Mouse (Mus musculus) liver, embryonic 14.5 days (tissue): ENCODE results near the gene Gm44502. TPM values are rescaled to one million over a fixed set of nuclear protein-coding genes. Genes with fewer than 3 reads are reported as not detected.

Source experiments
- ATAC-seq: fragments of 200-750 bp; cut with Nextera tagmentation; 2 replicates; pipeline ENCODE4 v1.8.0; 2017; ENCODE audit warnings: moderate number of reproducible peaks, mild to moderate bottlenecking, moderate library complexity; ENCODE audit not compliant: insufficient read depth
- DNase-seq, 3 experiments: peaks; one replicate each; pipeline ENCODE4 v3.0.0-alpha.2; 2012 to 2013; ENCODE audit warnings: low read depth in 3 of 3, low spot score in 3 of 3
- H3K27ac ChIP-seq: fragments of 300-500 bp; sonication (generic); 2 replicates; pipeline ENCODE4 v1.5.1; 2014; ENCODE audit warnings: moderate library complexity, mild to moderate bottlenecking, control low read depth, inconsistent platforms
- H3K27me3 ChIP-seq: fragments of 300-500 bp; sonication (generic); 2 replicates; pipeline ENCODE4 v1.6.1; 2014; ENCODE audit warnings: mild to moderate bottlenecking, low read length, moderate library complexity; ENCODE audit not compliant: control insufficient read depth, insufficient read depth
- H3K36me3 ChIP-seq: fragments of 300-500 bp; sonication (generic); replicated peaks from 2 replicates; pipeline ENCODE4 v1.6.1; 2014; ENCODE audit warnings: low read depth; ENCODE audit not compliant: control insufficient read depth, insufficient read depth
- H3K4me1 ChIP-seq, 2 experiments: fragments of 200-500 bp in 1 of 2; fragments of 300-500 bp in 1 of 2; sonication (generic) in 1 of 2; replicated peaks; 2 replicates each; pipeline ENCODE4 v1.6.1; 2012 to 2014; ENCODE audit warnings: antibody characterized with exemption in 1 of 2, inconsistent platforms in 1 of 2, low read length in 1 of 2; ENCODE audit not compliant: control insufficient read depth in 2 of 2, insufficient read depth in 2 of 2
- H3K4me2 ChIP-seq: fragments of 300-500 bp; sonication (generic); 2 replicates; pipeline ENCODE4 v1.6.1; 2014; ENCODE audit warnings: low read depth, mild to moderate bottlenecking, control low read depth, moderate library complexity
- H3K4me3 ChIP-seq, 2 experiments: fragments of 200-500 bp in 1 of 2; fragments of 300-500 bp in 1 of 2; sonication (generic) in 1 of 2; 2 replicates each; pipeline ENCODE4 v1.5.1; 2012 to 2014; ENCODE audit warnings: low read depth in 2 of 2, low read length in 2 of 2, mild to moderate bottlenecking in 2 of 2, control low read depth in 1 of 2, inconsistent platforms in 1 of 2, moderate library complexity in 1 of 2; ENCODE audit not compliant: insufficient read depth in 1 of 2
- H3K9ac ChIP-seq: fragments of 300-500 bp; sonication (generic); replicated peaks from 2 replicates; pipeline ENCODE4 v1.6.1; 2014; ENCODE audit warnings: mild to moderate bottlenecking, control low read depth, moderate library complexity
- H3K9me3 ChIP-seq: fragments of 300-500 bp; sonication (generic); 2 replicates; pipeline ENCODE4 v1.6.1; 2016; ENCODE audit warnings: low read length, mixed read lengths; ENCODE audit not compliant: control insufficient read depth
- CTCF ChIP-seq: IDR thresholded peaks from 2 replicates; pipeline ENCODE4 v1.5.1; 2016; ENCODE audit warnings: antibody characterized with exemption, low read depth, control low read depth
- EP300 ChIP-seq: IDR thresholded peaks from 2 replicates; pipeline ENCODE4 v1.6.1; 2016; ENCODE audit warnings: antibody characterized with exemption, low read depth
- WGBS: fragments of 180-500 bp; shearing (Covaris S2); extraction: QIAGEN DNeasy Blood & Tissue Kit; methylation state at CpG from one replicate; pipeline ENCODE4 v1.1.7; 2014; ENCODE audit not compliant: insufficient replicate concordance; 5-methylcytosine and 5-hydroxymethylcytosine counted together
- polyA plus RNA-seq, 2 experiments: library from polyadenylated mRNA; depleted of rRNA in 1 of 2; stranded (reverse) in 1 of 2; unstranded in 1 of 2; fragments of >200 nt; fragmentation: Nextera tagmentation in 1 of 2; extraction: Ambion mirVana in 1 of 2; gene quantifications; 2 replicates each; pipeline versions ENCODE4 v1.2.1 to v1.2.3; 2012 to 2014

The Gm44502 gene
- polyA plus RNA-seq, 2 experiments: 0.14 to 0.19 TPM

DNA sequence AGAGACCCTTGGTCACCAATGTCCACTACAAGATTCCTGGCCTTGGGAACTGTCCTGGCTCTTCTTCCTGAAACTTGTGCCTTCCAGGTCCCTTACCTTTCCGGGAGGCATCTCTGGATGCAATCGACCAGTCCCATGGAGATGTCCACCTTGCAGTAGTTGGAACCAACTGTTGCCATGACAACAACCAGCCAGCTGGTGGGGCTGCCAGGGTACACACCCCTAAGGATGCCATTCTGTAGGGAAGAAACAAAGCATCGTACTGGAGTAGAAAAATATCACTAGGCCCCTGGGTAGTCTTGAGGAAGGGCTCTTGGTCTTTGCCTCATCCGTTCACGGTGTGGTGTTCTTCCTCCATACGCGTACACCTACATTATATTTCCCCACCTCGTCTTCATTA is 4.9 kb downstream of the Gm44502 start:
- H3K36me3 ChIP-seq: no peaks in the 10 kb centered on the region; the same call in 1 of the 2 replicates
- no peak overlapping the region for H3K27ac ChIP-seq
- ATAC-seq: no peak
- no peak overlapping the region for H3K4me2 ChIP-seq
- DNase-seq: no peak
- no peaks in the 10 kb centered on the region for H3K27me3 ChIP-seq
- 74% methylated on average over 8 of the region's 8 CpGs for WGBS
- no peak overlapping the region for H3K9ac ChIP-seq
- no peak for TF ChIP-seq CTCF
- no peak for TF ChIP-seq EP300
- no peak overlapping the region for H3K4me3 ChIP-seq
- no peaks in the 10 kb centered on the region for H3K9me3 ChIP-seq
- H3K4me1 ChIP-seq: peaks cover 3 to 7% of the 10 kb centered on the region in 2 experiments; a peak in 2 of 4 replicates

DNA sequence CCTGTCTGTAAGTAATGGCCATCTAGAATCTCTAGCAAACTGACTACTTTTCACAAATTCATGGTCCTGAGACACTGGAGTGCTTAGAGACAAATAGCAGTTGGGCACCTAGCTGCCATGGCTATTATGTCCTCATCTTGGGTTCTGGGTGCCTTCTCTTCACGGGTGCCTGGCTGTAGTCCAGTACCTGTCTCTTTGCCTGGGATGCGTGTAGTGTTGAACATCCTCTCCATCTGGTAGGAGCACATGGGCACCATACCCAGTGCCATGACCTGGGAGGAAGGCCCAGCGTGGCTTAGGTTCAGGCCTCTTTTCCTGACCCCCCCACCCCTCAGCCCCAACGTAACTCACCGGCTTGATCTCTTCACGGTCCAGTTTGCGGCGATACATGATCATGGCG is 7.6 kb downstream of the Gm44502 start:
- Histone ChIP-seq H3K9me3 (no peaks in the 10 kb centered on the region), H3K4me1 (0 out of 4 replicates have a peak, but pooled peaks cover 0 to 4% of the 10 kb centered on the region in 2 experiments)
- ATAC-seq: no peak

GRCm38 (mm10) chr15:89415282-89415681 is 14.2 kb downstream of the Gm44502 start:
- Histone ChIP-seq H3K9me3 (no peaks in the 10 kb centered on the region), H3K27me3 (no peaks in the 10 kb centered on the region), H3K27ac (no peak overlapping the region), H3K4me1 (no peaks in the 10 kb centered on the region), H3K36me3 (no peaks in the 10 kb centered on the region), H3K9ac (no peak overlapping the region), H3K4me3 (no peak overlapping the region), H3K4me2 (no peak overlapping the region)
- DNase-seq: no peak
- no peak for TF ChIP-seq EP300
- no peak for TF ChIP-seq CTCF
- 65% methylated on average over 8 of the region's 8 CpGs for WGBS
- ATAC-seq: no peak

More for the DNA sequence above, 7.6 kb downstream of the Gm44502 start:
- no peak overlapping the region for H3K27ac ChIP-seq
- no peak overlapping the region for H3K9ac ChIP-seq
- no peak for DNase-seq
- H3K36me3 ChIP-seq: no peaks in the 10 kb centered on the region; the same call in 1 of the 2 replicates
- WGBS: 85% methylated on average over 9 of the region's 9 CpGs
- TF ChIP-seq CTCF (no peak), EP300 (no peak)
- no peak overlapping the region for H3K4me2 ChIP-seq
- H3K4me3 ChIP-seq: no peak overlapping the region
- H3K27me3 ChIP-seq: no peaks in the 10 kb centered on the region

- Histone ChIP-seq H3K9me3 (no peaks in the 10 kb centered on the region), H3K9ac (no peak within 1 kb of the TSS), H3K4me1 (no peaks in the 10 kb centered on the region), H3K27me3 (no peaks in the 10 kb centered on the region), H3K27ac (no peak within 1 kb of the TSS), H3K4me2 (no peak within 1 kb of the TSS), H3K36me3 (no peaks in the 10 kb centered on the region), H3K4me3 (no peak within 1 kb of the TSS)
- WGBS: 72% methylated on average over 24 of the region's 24 CpGs
- ATAC-seq (no peak), DNase-seq (no peak)
- TF ChIP-seq EP300: no peak
- TF ChIP-seq CTCF: no peak
Observed at GRCm38 (mm10) chr15:89410118-89410517, 19.4 kb downstream of the Gm44502 start, which contains the start of gene Syce3. Gene Syce3 (minus strand): TSS chr15:89410503.

DNA sequence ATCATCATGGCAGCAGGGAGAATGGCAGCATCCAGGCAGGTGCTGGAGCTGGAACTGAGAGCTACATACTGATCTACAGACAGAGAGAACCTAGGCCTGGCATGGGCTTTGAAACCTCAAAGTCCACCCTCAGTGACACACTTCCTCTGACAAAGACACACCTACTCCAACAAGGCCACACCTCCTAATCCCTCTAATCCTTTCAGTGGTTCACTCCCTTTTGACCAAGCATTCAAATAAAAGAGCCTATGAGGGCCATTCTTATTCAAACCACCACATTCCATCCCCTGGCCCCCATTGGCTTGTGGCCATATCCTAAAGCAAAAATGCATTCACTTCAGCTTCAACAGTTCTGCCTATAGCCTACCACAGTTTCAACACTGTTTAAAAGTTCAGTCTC is 22.8 kb downstream of the Gm44502 start:
- Histone ChIP-seq H3K9me3 (no peaks in the 10 kb centered on the region), H3K27me3 (no peaks in the 10 kb centered on the region), H3K4me3 (no peak overlapping the region), H3K27ac (no peak overlapping the region), H3K4me1 (no peaks in the 10 kb centered on the region), H3K4me2 (no peak overlapping the region), H3K36me3 (no peaks in the 10 kb centered on the region), H3K9ac (no peak overlapping the region)
- DNase-seq: no peak
- TF ChIP-seq CTCF (no peak), EP300 (no peak)
- ATAC-seq: no peak
